Mouse (Mus musculus): ENCODE results near the gene Nxpe3.
"Not testable (repeated sequence)": the region's sequence is repeated elsewhere in the genome, so short reads cannot be mapped to it uniquely, and the experiment has no call there.

The Nxpe3 gene

DNA sequence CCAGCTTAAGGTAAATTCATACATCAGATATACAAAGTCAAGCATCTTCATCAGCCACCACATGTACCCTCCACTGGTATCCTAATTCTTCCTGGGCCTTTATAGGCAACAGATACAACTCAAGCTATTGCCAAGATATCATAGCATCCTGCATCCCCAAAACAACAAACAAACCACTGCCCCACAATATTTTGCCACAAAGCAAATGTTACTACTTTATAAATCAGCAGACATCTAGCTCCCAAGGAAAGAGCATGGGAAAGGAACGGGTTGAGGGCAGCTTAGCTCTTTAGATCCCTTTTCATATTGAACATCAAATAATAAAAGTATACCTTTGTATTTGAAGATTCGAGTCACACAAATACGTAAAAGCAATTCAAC, 57.0 kb downstream of the Nxpe3 start:
- in situ Hi-C loops (cut with MboI; ENCODE audit: low sequenced_read_pairs), result no loop called here

DNA sequence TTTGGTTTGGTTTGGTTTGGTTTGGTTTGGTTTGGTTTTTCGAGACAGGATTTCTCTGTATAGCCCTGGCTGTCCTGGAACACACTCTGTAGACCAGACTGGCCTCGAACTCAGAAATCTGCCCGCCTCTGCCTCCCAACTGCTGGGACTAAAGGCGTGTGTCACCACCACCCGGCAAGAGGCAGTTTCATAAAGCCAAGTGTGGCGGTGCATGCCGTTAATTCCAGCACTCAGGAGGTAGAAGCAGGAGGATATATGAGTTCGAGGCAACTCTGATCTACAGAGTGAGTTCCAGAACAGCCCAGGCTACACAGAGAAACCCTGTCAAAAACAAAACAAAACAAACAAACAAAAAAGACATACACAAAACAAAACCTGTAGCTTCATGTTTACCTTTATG, 57.4 kb downstream of the Nxpe3 start:
- in situ Hi-C loops (cut with MboI; ENCODE audit: low sequenced_read_pairs), result not testable (repeated sequence)

GRCm38 (mm10) chr16:55837168-55837567, 57.9 kb downstream of the Nxpe3 start:
- in situ Hi-C loops (cut with MboI; ENCODE audit: low sequenced_read_pairs), result no loop called here

GRCm38 (mm10) chr16:55835798-55836197, 59.3 kb downstream of the Nxpe3 start:
- in situ Hi-C loops (cut with MboI; ENCODE audit: low sequenced_read_pairs), result no loop called here

GRCm38 (mm10) chr16:55832617-55833016, 62.5 kb downstream of the Nxpe3 start:
- in situ Hi-C loops (cut with MboI; ENCODE audit: low sequenced_read_pairs), result no loop called here

GRCm38 (mm10) chr16:55832040-55832439, 63.0 kb downstream of the Nxpe3 start:
- in situ Hi-C loops (cut with MboI; ENCODE audit: low sequenced_read_pairs), result no loop called here

GRCm38 (mm10) chr16:55831451-55831850, 63.6 kb downstream of the Nxpe3 start:
- in situ Hi-C loops (cut with MboI; ENCODE audit: low sequenced_read_pairs), result no loop called here

- in situ Hi-C loops (cut with MboI; ENCODE audit: low sequenced_read_pairs), result no loop called here
Measured at GRCm38 (mm10) chr16:55823398-55824155, 71.5 kb downstream of the Nxpe3 start.

DNA sequence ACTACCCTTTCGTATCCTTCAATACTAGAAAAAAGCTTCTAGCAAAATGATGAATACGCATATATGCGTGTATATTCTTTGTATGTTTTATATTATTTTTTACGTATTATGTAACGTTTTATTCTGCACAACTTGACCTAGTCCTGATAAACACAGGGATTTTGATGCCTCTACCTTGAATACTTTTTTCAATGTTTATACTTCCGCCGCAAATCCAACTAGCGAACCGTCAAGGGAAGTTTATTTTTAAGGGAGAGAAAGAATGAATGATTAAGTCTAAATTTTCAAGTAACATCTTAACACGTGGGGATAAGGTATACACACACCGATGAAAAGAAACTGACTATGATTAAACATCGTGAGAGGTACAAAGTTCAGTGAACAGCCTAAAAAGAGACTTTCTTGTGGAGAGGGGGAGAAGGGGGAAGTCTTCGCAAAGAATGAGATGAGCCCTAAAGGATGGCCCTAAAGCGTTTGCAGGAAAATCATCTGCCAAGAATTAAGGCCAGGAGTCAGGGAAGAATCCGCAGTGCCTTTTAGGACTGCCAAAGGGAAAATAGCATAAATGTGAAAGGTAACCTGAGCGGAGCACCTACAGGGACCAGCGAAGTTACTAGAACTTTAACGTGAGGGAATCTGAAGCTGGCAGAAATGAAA, 72.2 kb downstream of the Nxpe3 start:
- in situ Hi-C loops (cut with MboI; ENCODE audit: low sequenced_read_pairs), result no loop called here

- in situ Hi-C loops (cut with MboI; ENCODE audit: low sequenced_read_pairs), result no loop called here
Measured at GRCm38 (mm10) chr16:55821997-55822740, 72.9 kb downstream of the Nxpe3 start.

- in situ Hi-C loops (cut with MboI; ENCODE audit: low sequenced_read_pairs), result no loop called here
Measured at GRCm38 (mm10) chr16:55821571-55821981, 73.5 kb downstream of the Nxpe3 start.

GRCm38 (mm10) chr16:55820916-55821570, 74.0 kb downstream of the Nxpe3 start:
- in situ Hi-C loops (cut with MboI; ENCODE audit: low sequenced_read_pairs), result no loop called here

GRCm38 (mm10) chr16:55820161-55820915, 74.7 kb downstream of the Nxpe3 start:
- in situ Hi-C loops (cut with MboI; ENCODE audit: low sequenced_read_pairs), result no loop called here

GRCm38 (mm10) chr16:55819186-55819861, 75.8 kb downstream of the Nxpe3 start:
- in situ Hi-C loops (cut with MboI; ENCODE audit: low sequenced_read_pairs), result no loop called here

- in situ Hi-C loops (cut with MboI; ENCODE audit: low sequenced_read_pairs), result no loop called here
Measured at GRCm38 (mm10) chr16:55817717-55818515, 77.2 kb downstream of the Nxpe3 start.

GRCm38 (mm10) chr16:55816202-55816941, 78.7 kb downstream of the Nxpe3 start:
- in situ Hi-C loops (cut with MboI; ENCODE audit: low sequenced_read_pairs), result no loop called here

GRCm38 (mm10) chr16:55815466-55815865, 79.6 kb downstream of the Nxpe3 start:
- in situ Hi-C loops (cut with MboI; ENCODE audit: low sequenced_read_pairs), result no loop called here

DNA sequence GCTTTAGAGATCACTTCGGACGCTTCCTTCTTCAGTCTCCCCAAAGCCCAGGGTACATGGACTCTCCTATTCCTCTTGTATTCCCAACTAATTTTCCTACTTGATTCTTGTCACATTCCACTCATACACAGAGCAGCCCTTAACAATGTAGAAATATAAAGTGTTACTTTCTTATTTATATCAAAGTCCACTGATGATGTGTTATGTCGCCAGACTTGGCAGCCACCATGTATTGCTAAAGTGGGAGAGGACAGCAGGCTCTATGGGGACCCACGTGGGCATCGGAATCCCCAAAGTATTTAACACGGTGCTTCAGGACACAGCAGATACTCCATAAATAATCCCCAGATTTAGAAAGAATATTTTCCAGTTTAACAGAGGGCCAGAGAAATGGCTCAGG, 80.4 kb downstream of the Nxpe3 start:
- in situ Hi-C loops (cut with MboI; ENCODE audit: low sequenced_read_pairs), result no loop called here
